Mouse (Mus musculus): ENCODE measurements at regions not wholly inside any gene's neighbourhood (a gene's known extent, or its start where the extent isn't known, plus 50 kb on each side); places are given as distances from the start of the nearest gene placed in this dataset.

- no peak for ATAC-seq (replicated peaks; ENCODE audit: low read depth, poor library complexity, severe bottlenecking)
Observed at GRCm38 (mm10) chr9:61597287-61597686, 225.1 kb downstream of the Tle3 start.

- ATAC-seq (replicated peaks; ENCODE audit: low read depth, poor library complexity, severe bottlenecking): no peak
Observed at GRCm38 (mm10) chr9:61596410-61597108, 224.4 kb downstream of the Tle3 start.

- no peak for ATAC-seq (replicated peaks; ENCODE audit: low read depth, poor library complexity, severe bottlenecking)
Observed at GRCm38 (mm10) chr9:61595170-61595967, 223.2 kb downstream of the Tle3 start.

GRCm38 (mm10) chr9:61593991-61594390 is 221.8 kb downstream of the Tle3 start:
- ATAC-seq (replicated peaks; ENCODE audit: low read depth, poor library complexity, severe bottlenecking): no peak

- ATAC-seq (replicated peaks; ENCODE audit: low read depth, poor library complexity, severe bottlenecking): no peak
Observed at GRCm38 (mm10) chr9:61589727-61590299, 217.6 kb downstream of the Tle3 start.

- ATAC-seq (replicated peaks; ENCODE audit: low read depth, poor library complexity, severe bottlenecking): no peak
Observed at GRCm38 (mm10) chr9:61583281-61584072, 211.3 kb downstream of the Tle3 start.

- no peak for ATAC-seq (replicated peaks; ENCODE audit: low read depth, poor library complexity, severe bottlenecking)
Observed at GRCm38 (mm10) chr9:61581046-61581445, 208.9 kb downstream of the Tle3 start.

- ATAC-seq (replicated peaks; ENCODE audit: low read depth, poor library complexity, severe bottlenecking): no peak
Observed at GRCm38 (mm10) chr9:61578255-61578654, 206.1 kb downstream of the Tle3 start.

GRCm38 (mm10) chr9:61573634-61574359 is 201.6 kb downstream of the Tle3 start:
- no peak for ATAC-seq (replicated peaks; ENCODE audit: low read depth, poor library complexity, severe bottlenecking)

GRCm38 (mm10) chr9:61563017-61563416 is 190.9 kb downstream of the Tle3 start:
- no peak for ATAC-seq (replicated peaks; ENCODE audit: low read depth, poor library complexity, severe bottlenecking)

- ATAC-seq (replicated peaks; ENCODE audit: low read depth, poor library complexity, severe bottlenecking): no peak
Observed at GRCm38 (mm10) chr9:61561551-61561950, 189.4 kb downstream of the Tle3 start.

GRCm38 (mm10) chr9:61558621-61559020 is 186.5 kb downstream of the Tle3 start:
- ATAC-seq (replicated peaks; ENCODE audit: low read depth, poor library complexity, severe bottlenecking): no peak

GRCm38 (mm10) chr9:61557025-61557424 is 184.9 kb downstream of the Tle3 start:
- no peak for ATAC-seq (replicated peaks; ENCODE audit: low read depth, poor library complexity, severe bottlenecking)

- no peak for ATAC-seq (replicated peaks; ENCODE audit: low read depth, poor library complexity, severe bottlenecking)
Observed at GRCm38 (mm10) chr9:61555173-61555572, 183.0 kb downstream of the Tle3 start.

- no peak for ATAC-seq (replicated peaks; ENCODE audit: low read depth, poor library complexity, severe bottlenecking)
Observed at GRCm38 (mm10) chr9:61554611-61555010, 182.4 kb downstream of the Tle3 start.

- no peak for ATAC-seq (replicated peaks; ENCODE audit: low read depth, poor library complexity, severe bottlenecking)
Observed at GRCm38 (mm10) chr9:61553626-61554025, 181.5 kb downstream of the Tle3 start.

GRCm38 (mm10) chr9:61551361-61551760 is 179.2 kb downstream of the Tle3 start:
- no peak for ATAC-seq (replicated peaks; ENCODE audit: low read depth, poor library complexity, severe bottlenecking)

- ATAC-seq (replicated peaks; ENCODE audit: low read depth, poor library complexity, severe bottlenecking): no peak
Observed at GRCm38 (mm10) chr9:61550326-61550725, 178.2 kb downstream of the Tle3 start.

GRCm38 (mm10) chr9:61549692-61550241 is 177.6 kb downstream of the Tle3 start:
- no peak for ATAC-seq (replicated peaks; ENCODE audit: low read depth, poor library complexity, severe bottlenecking)

Measured in common myeloid progenitor, adult 5-6 weeks (primary cell).